Mouse (Mus musculus) layer of hippocampus, adult 18-20 months (tissue): Measurements from ENCODE around the gene Tsga10. TPM values are rescaled to one million over a fixed set of nuclear protein-coding genes. Genes with fewer than 3 reads are reported as not detected.
A peak's percentile ranks its signal among the peaks of the same experiment; 100 is the strongest.

Experiments used
- DNase-seq, 2 experiments: peaks; one replicate each; pipeline ENCODE4 v3.0.0; 2022; ENCODE audit warnings: low spot score in 2 of 2
- total RNA-seq, 2 experiments: library from RNA; stranded (reverse); gene quantifications; 2 replicates each; pipeline ENCODE4 v1.2.3; 2021

Tsga10 gene
- total RNA-seq, 2 experiments from 2014 or later, result 22.1 to 22.5 TPM

GRCm38 (mm10) chr1:37864511-37865400, 1.5 kb downstream of the Tsga10 start:
- DNase-seq, result peak; percentile 100

- DNase-seq, result peak; percentile 19 to 69
These were observed 15.5 kb downstream of the Tsga10 start for GRCm38 (mm10) chr1:37850696-37851095.

DNA sequence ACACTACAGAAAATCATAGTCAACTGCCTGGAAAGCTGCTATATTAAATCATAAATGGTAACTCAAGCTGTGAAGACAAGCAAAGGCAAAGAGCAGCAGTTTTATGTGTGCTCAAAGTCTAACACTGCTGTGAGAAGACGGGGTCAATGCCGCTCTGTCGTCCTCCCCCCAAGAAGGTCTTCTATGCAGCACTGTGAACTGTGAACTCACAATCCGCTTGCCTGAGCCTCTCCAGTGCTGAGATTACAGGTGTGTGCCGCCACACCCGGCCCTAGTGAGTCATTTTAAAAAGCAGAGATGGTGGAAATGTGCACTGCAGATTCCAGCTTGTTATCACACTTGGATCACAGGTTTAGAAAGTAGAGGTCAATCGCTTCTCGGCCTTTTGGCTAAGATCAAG, 19.4 kb downstream of the Tsga10 start:
- no peak for DNase-seq

GRCm38 (mm10) chr1:37831681-37832080, 34.5 kb downstream of the Tsga10 start:
- no peak for DNase-seq

DNA sequence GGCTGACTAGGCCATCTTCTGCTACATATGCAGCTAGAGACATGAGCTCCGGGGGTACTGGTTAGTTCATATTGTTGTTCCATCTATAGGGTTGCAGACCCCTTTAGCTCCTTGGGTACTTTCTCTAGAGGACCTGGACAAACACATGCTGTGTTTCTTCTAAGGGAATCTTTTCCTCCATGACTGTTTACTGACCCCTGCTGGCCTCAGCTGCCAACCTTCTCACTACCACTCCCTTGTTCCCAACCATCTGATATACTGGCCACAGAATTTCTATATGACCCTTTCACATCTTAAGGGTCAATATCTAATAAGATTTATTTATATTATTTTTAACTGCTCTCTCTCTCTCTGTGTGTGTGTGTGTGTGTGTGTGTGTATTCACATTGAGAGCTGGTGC, 63.9 kb downstream of the Tsga10 start:
- DNase-seq, result peak in 1 of 2 experiments; percentile 36

DNA sequence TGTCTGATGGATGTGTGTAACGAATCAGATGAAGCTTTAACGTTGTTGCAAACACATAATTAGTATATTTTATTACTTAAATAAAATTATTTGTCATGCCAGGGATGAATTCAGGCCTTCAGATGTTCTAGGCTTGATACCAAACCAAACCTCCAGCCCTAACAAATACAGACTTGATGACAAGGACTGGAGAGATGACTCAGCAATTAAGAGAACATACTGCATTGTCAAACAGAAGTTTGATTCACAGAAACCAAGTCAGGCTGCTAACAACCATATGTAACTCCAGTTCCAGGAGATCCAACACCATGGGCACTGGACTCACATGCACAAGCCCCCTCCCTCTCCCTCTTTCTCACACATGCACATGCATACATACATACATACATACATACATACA, 65.9 kb downstream of the Tsga10 start:
- peak in 1 of 2 experiments; percentile 17 for DNase-seq

GRCm38 (mm10) chr1:37799505-37799904, 66.7 kb downstream of the Tsga10 start:
- no peak for DNase-seq

GRCm38 (mm10) chr1:37759407-37759806, 106.8 kb downstream of the Tsga10 start:
- peak in 1 of 2 experiments; percentile 20 for DNase-seq

GRCm38 (mm10) chr1:37744650-37745259, 121.5 kb downstream of the Tsga10 start:
- DNase-seq, result peak; percentile 56 to 71

DNA sequence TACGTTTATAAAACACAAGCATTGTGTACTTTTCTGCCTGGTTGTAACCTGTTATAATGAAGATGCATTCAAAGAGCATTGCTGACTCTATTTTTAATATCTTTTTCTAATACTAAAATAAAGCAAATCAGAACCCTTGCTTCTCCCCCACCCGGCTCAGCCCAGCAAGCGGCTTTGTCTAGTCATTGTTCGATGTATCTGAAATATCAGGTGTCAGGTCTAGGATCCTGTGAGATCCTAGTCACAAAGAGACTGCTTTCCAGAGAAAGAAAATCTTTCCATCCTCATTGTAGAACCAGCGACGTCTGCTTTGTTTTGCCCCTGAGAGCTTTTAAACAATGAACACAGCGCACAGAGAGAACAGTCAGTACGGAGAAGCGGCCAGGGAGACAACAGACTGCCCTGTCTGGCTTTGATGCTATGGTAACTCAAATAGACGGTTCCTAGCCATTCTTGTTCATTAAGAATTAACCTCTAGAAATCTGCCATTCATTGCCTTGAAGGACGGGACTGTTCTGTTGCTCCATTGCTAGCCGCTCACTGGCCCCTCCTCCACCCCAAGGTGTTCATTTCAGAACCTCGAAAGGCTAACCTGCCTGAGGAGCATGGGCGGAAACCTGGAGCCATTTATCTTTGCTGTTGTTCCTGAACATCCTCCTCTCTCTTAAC, 123.5 kb downstream of the Tsga10 start:
- peak in 1 of 2 experiments; percentile 57 for DNase-seq

DNA sequence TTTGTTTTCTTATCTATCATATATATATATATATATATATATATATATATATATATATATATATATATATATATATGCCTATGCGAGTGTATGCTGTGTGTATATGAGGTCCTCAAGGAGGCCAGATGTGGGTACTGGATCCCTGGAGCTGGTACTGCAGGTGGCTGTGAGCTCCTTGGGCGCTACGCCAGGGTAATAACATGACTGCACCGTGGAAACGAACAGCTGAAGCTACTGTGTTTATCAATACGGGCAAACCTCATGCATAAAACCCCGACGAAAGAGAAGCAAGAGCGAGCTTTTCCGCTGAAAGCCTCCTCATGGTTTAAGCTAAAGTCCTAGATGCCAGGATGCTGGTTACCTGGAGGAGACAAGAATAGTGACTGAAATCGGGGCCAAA, 124.1 kb downstream of the Tsga10 start:
- no peak for DNase-seq

- no peak for DNase-seq
These were observed 125.9 kb downstream of the Tsga10 start for GRCm38 (mm10) chr1:37740161-37740802.

- DNase-seq, result no peak
These were observed 127.3 kb downstream of the Tsga10 start for GRCm38 (mm10) chr1:37738895-37739294.

DNA sequence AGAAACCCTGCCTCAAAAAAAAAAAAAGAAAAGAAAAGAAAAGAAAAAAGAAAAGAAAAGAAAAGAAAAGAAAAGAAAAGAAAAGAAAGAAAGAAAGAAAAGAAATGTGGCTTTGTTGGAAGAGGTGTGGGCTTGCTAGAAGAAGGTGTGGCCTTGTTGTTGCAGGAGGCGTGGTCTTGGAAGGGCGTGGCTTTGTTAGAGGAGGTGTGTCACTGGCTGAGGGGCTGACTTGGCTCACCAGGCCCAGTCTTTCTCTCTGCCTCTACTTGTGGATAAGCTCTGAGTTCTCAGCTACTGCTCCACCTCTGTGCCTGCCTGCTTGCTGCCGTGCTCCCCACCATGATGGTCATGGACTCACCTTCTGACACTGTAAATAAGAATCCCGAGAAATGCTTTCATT, 129.2 kb downstream of the Tsga10 start:
- no peak for DNase-seq

DNA sequence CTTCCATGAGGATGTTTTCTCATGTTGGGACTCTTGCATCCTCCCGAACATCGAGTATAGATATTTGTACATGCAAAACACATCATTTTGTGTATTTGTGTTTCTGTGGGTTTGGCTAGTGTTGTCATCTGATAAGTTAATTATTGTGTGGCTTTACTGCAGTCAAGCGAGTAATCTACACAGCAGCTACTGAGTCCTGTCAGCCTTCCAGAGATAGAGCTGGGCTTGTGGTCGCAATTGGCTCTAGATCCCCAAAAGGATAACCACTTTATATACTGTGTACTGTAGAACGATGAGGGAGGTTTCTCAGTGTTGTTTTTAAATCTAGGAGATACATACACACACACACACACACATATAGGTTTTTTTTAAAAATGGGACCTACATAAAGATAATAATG, 130.3 kb downstream of the Tsga10 start:
- DNase-seq, result no peak

DNA sequence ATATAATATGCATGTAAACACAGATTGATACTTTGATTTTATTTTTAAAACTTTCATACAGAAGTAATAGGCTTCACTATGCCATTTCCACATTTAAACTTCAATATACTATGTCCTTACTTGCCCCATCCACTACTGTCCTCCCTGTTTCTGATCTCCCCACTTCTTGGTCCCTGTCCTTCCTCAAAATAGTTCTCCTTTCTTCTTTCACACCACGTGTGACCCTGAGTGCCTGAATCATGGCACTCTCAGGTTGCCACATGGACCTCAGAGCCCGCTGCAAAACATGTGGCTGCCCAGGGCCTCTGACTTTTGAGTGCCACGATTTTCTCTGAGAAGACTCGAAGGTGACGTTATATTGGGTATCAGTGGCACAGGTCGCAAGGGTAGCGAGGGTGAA, 131.4 kb downstream of the Tsga10 start:
- no peak for DNase-seq

DNA sequence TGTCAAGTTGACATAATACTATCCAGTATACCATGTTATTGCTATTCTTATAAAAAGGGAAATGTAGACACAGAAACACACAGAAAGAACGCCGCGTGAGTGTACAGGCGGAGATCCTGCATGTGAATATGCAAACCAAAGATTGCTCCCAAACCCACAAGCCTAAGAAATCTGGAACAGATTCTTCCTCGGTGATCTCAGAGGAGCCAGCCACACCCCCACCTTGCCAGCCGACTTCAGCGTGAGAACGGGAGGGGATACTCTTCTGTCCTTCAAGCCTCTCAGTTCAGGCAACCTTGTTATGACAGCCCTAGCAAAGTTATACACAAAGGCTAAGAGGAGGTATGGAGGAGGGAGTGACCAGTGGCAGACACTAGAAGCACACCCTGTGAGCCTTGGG, 136.9 kb downstream of the Tsga10 start:
- no peak for DNase-seq

- no peak for DNase-seq
These were observed 138.2 kb downstream of the Tsga10 start for GRCm38 (mm10) chr1:37728053-37728452.

DNA sequence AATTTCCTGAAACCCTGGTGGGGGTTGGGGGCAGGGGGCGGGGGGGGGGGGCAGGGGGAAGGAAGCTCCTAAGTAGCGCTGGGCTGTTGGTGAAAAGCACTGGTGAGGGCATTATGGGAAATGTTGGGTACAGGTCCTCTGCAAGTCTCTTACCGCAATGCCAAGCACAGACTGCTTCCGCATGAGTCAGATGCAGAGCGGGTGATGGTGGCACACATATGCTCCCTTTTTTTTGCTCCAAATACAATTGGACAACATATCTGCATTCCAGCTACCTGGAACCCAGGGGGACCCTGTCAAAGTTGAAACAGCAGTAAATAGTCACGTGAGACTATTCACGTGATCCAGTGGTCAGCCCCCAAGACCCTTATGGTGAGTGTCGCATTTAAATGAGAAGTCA, 139.0 kb downstream of the Tsga10 start:
- DNase-seq, result peak in 1 of 2 experiments; percentile 70

- DNase-seq, result peak in 1 of 2 experiments; percentile 70
These were observed 139.8 kb downstream of the Tsga10 start for GRCm38 (mm10) chr1:37726426-37726825.

DNA sequence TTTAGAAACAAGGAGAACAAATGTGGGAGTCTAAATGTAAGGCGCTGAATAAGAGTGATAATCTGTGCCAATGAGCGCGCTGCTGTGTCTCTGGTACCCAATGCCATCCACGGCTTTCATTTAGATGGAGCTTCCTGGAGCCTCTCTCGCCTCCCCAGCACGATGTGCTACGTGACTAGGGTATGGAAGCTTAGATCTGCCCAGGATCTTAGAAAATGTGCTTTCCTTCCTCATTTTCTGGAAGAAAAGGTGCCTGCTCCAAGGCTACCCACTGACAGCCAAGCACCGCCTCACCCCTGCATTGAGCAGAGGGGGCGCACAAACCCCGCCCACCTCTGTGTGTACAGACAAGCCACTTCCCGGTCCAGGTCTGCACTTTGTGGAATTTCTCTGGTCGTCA, 140.3 kb downstream of the Tsga10 start:
- DNase-seq, result peak; percentile 67 to 77
